Mouse (Mus musculus): Measurements from ENCODE around the gene Trim59. TPM values are rescaled to one million over a fixed set of nuclear protein-coding genes. Genes with fewer than 3 reads are reported as not detected.

Trim59 gene
- polyA plus RNA-seq, 1 experiment from 2014 or later: 145 TPM

GRCm38 (mm10) chr3:69005338-69006245 lies 39.0 kb downstream of the Trim59 start:
- Histone ChIP-seq H3K27me3 (no peaks in the 10 kb centered on the region), H3K4me1 (replicated peaks) (peaks cover 32% of the 10 kb centered on the region), H3K36me3 (replicated peaks) (peaks cover 24% of the 10 kb centered on the region), H3K4me3 (replicated peaks) (peak overlapping the region; percentile 100), H3K9me3 (replicated peaks) (no peaks in the 10 kb centered on the region), H3K27ac (replicated peaks) (peak overlapping the region; percentile 98), H3K9ac (peak overlapping the region; percentile 97), H3K4me2 (peak overlapping the region; percentile 77)
- WGBS (ENCODE audit: insufficient replicate concordance): under 1% methylated on average over 72 of the region's 72 CpGs
- ATAC-seq (ENCODE audit: insufficient read depth): peak; percentile 71

- ATAC-seq (ENCODE audit: insufficient read depth): peak; percentile 87
- Histone ChIP-seq H3K27ac (replicated peaks) (peak within 1 kb of the TSS; percentile 98), H3K4me2 (peak within 1 kb of the TSS; percentile 77), H3K9me3 (replicated peaks) (no peaks in the 10 kb centered on the region), H3K9ac (peak within 1 kb of the TSS; percentile 97), H3K36me3 (replicated peaks) (peaks cover 23% of the 10 kb centered on the region), H3K4me3 (replicated peaks) (peak within 1 kb of the TSS; percentile 100), H3K4me1 (replicated peaks) (peaks cover 31% of the 10 kb centered on the region), H3K27me3 (no peaks in the 10 kb centered on the region)
- under 1% methylated on average over 76 of the region's 76 CpGs for WGBS (ENCODE audit: insufficient replicate concordance)
Observed at GRCm38 (mm10) chr3:69004437-69005337, 39.9 kb downstream of the Trim59 start, which contains the start of the genes Ift80 and Smc4. TSS of gene Ift80 (minus strand) at chr3:69004570. TSS of gene Smc4 (plus strand) at chr3:69004738.

- Histone ChIP-seq H3K27ac (replicated peaks) (peak overlapping the region; percentile 98), H3K9ac (peak overlapping the region; percentile 62), H3K4me1 (replicated peaks) (peaks cover 27% of the 10 kb centered on the region), H3K27me3 (no peaks in the 10 kb centered on the region), H3K4me2 (peak overlapping the region; percentile 77), H3K36me3 (replicated peaks) (peaks cover 18% of the 10 kb centered on the region), H3K4me3 (replicated peaks) (peak overlapping the region; percentile 100), H3K9me3 (replicated peaks) (no peaks in the 10 kb centered on the region)
- no peak for ATAC-seq (ENCODE audit: insufficient read depth)
- under 1% methylated on average over 7 of the region's 7 CpGs for WGBS (ENCODE audit: insufficient replicate concordance)
Observed at GRCm38 (mm10) chr3:69004055-69004436, 40.5 kb downstream of the Trim59 start.

GRCm38 (mm10) chr3:69002781-69003180 lies 41.8 kb downstream of the Trim59 start:
- H3K27me3 ChIP-seq: no peaks in the 10 kb centered on the region
- peak overlapping the region; percentile 77 for H3K4me2 ChIP-seq
- no peak overlapping the region for H3K9ac ChIP-seq
- H3K9me3 ChIP-seq (replicated peaks): no peaks in the 10 kb centered on the region
- no peak for ATAC-seq (ENCODE audit: insufficient read depth)
- no peak overlapping the region for H3K27ac ChIP-seq (replicated peaks)
- peaks cover 24% of the 10 kb centered on the region for H3K4me1 ChIP-seq (replicated peaks)
- H3K36me3 ChIP-seq (replicated peaks): peaks cover 15% of the 10 kb centered on the region
- peak overlapping the region; percentile 100 for H3K4me3 ChIP-seq (replicated peaks)
- WGBS (ENCODE audit: insufficient replicate concordance): 85% methylated on average over 4 of the region's 4 CpGs

GRCm38 (mm10) chr3:68986550-68986949 lies 58.0 kb downstream of the Trim59 start:
- no peak overlapping the region for H3K4me2 ChIP-seq
- no peak overlapping the region for H3K9ac ChIP-seq
- no peaks in the 10 kb centered on the region for H3K4me1 ChIP-seq (replicated peaks)
- H3K4me3 ChIP-seq (replicated peaks): no peak overlapping the region
- WGBS (ENCODE audit: insufficient replicate concordance): 90% methylated on average over 2 of the region's 2 CpGs
- peaks cover 31% of the 10 kb centered on the region for H3K36me3 ChIP-seq (replicated peaks)
- no peaks in the 10 kb centered on the region for H3K27me3 ChIP-seq
- no peaks in the 10 kb centered on the region for H3K9me3 ChIP-seq (replicated peaks)
- ATAC-seq (ENCODE audit: insufficient read depth): no peak
- H3K27ac ChIP-seq (replicated peaks): no peak overlapping the region

MicroRNA genes within 50 kb of the gene (microRNA counts, 519-probe panel; counts per million panel counts)
- 5,427 counts per million, percentile 98 among the panel's probes with 10 or more counts for microRNA mmu-miR-15b

Small RNA genes within 50 kb of the gene (microRNA-seq; reads per million reads assigned to microRNA genes)
- gene Mir15b: 3,673 reads per million, percentile 87 among the genes with 10 or more reads in this experiment
- gene Mir16-2: 1,154 reads per million, percentile 78 among the genes with 10 or more reads in this experiment

Other genes with a start within 250 kb of the Trim59 start
- 0.51 and 0.52 TPM in 2 replicates for gene 1110032F04Rik, start 175.2 kb downstream of the Trim59 start, polyA plus RNA-seq (2015; fragmentation: Nextera tagmentation; extraction: Ambion mirVana)
- gene Ift80, start 40.2 kb downstream of the Trim59 start, polyA plus RNA-seq (2015; fragmentation: Nextera tagmentation; extraction: Ambion mirVana): 5.6 and 6.0 TPM in 2 replicates
- 131 and 146 TPM in 2 replicates for gene Smc4, start 40.0 kb downstream of the Trim59 start, polyA plus RNA-seq (2015; fragmentation: Nextera tagmentation; extraction: Ambion mirVana)
- gene Kpna4, start 82.4 kb upstream of the Trim59 start, polyA plus RNA-seq (2015; fragmentation: Nextera tagmentation; extraction: Ambion mirVana): 11.9 and 12.8 TPM in 2 replicates
- gene Arl14, start 177.7 kb upstream of the Trim59 start, polyA plus RNA-seq (2015; fragmentation: Nextera tagmentation; extraction: Ambion mirVana): not detected in 2 replicates

All from liver, embryonic 15.5 days (tissue).